Mouse (Mus musculus) lung, postnatal 36 days (tissue): ENCODE data around the gene Ogfr.

Source experiments
- DNase-seq: peaks from one replicate; pipeline ENCODE4 v3.0.0; 2022; ENCODE audit warnings: mixed read lengths

Gene Ogfr

GRCm38 (mm10) chr2:180604781-180605180, 15.7 kb downstream of the Ogfr start:
- DNase-seq = no peak

GRCm38 (mm10) chr2:180610283-180610682, 21.2 kb downstream of the Ogfr start:
- no peak for DNase-seq

GRCm38 (mm10) chr2:180611882-180612281, 22.8 kb downstream of the Ogfr start:
- no peak for DNase-seq

- DNase-seq = no peak
These were observed 52.8 kb downstream of the Ogfr start for GRCm38 (mm10) chr2:180641576-180642554.

GRCm38 (mm10) chr2:180642555-180643260, 53.7 kb downstream of the Ogfr start, which contains the start of gene Tcfl5:
Tcfl5 (minus strand) TSS chr2:180642708.
- DNase-seq = no peak

GRCm38 (mm10) chr2:180643626-180644025, 54.6 kb downstream of the Ogfr start:
- DNase-seq = no peak
